Mouse (Mus musculus): ENCODE results near the gene Cpa1. TPM values are rescaled to one million over a fixed set of nuclear protein-coding genes. Genes with fewer than 3 reads are reported as not detected.

The Cpa1 gene
- polyA plus RNA-seq, 1 experiment from 2014 or later = not detected

- Histone ChIP-seq H3K9me3 (no peaks in the 10 kb centered on the region), H3K27me3 (no peaks in the 10 kb centered on the region), H3K9ac (no peak overlapping the region), H3K36me3 (replicated peaks) (no peaks in the 10 kb centered on the region), H3K4me2 (no peak overlapping the region), H3K27ac (peak overlapping the region; percentile 47), H3K4me3 (replicated peaks) (no peak overlapping the region), H3K4me1 (peaks cover 41% of the 10 kb centered on the region)
- peak; percentile 63; the same call in 1 of the 2 replicates for ATAC-seq (ENCODE audit: low FRiP score)
- WGBS = 15% methylated on average over 5 of the region's 5 CpGs
These were observed 27.8 kb upstream of the Cpa1 start for GRCm38 (mm10) chr6:30611212-30611611.

GRCm38 (mm10) chr6:30614251-30614650 is 24.8 kb upstream of the Cpa1 start:
- Histone ChIP-seq H3K9me3 (no peaks in the 10 kb centered on the region), H3K27ac (0 out of 2 replicates have a peak overlapping the region, but pooled peaks have one; percentile 42), H3K4me2 (no peak overlapping the region), H3K4me3 (replicated peaks) (no peak overlapping the region), H3K36me3 (replicated peaks) (no peaks in the 10 kb centered on the region), H3K9ac (no peak overlapping the region), H3K27me3 (no peaks in the 10 kb centered on the region), H3K4me1 (peaks cover 72% of the 10 kb centered on the region)
- WGBS = 64% methylated on average over 6 of the region's 6 CpGs
- no peak for ATAC-seq (ENCODE audit: low FRiP score)

GRCm38 (mm10) chr6:30615741-30616140 is 23.3 kb upstream of the Cpa1 start:
- H3K9me3 ChIP-seq = no peaks in the 10 kb centered on the region
- H3K36me3 ChIP-seq (replicated peaks) = no peaks in the 10 kb centered on the region
- no peak for ATAC-seq (ENCODE audit: low FRiP score)
- WGBS = 11% methylated on average over 4 of the region's 4 CpGs
- H3K27me3 ChIP-seq = no peaks in the 10 kb centered on the region
- H3K9ac ChIP-seq = peak overlapping the region; percentile 25; the same call in 1 of the 2 replicates
- H3K4me3 ChIP-seq (replicated peaks) = no peak overlapping the region
- peak overlapping the region; percentile 93 for H3K27ac ChIP-seq
- H3K4me2 ChIP-seq = peak overlapping the region; percentile 1
- H3K4me1 ChIP-seq = peaks cover 77% of the 10 kb centered on the region

- Histone ChIP-seq H3K27me3 (no peaks in the 10 kb centered on the region), H3K36me3 (replicated peaks) (no peaks in the 10 kb centered on the region), H3K27ac (peak overlapping the region; percentile 93), H3K4me3 (replicated peaks) (no peak overlapping the region), H3K4me1 (peaks cover 74% of the 10 kb centered on the region), H3K9ac (peak overlapping the region; percentile 48; the same call in 1 of the 2 replicates), H3K9me3 (no peaks in the 10 kb centered on the region), H3K4me2 (peak overlapping the region; percentile 57)
- ATAC-seq (ENCODE audit: low FRiP score) = peak; percentile 43; the same call in 1 of the 2 replicates
- WGBS = 3% methylated on average over 8 of the region's 8 CpGs
These were observed 22.5 kb upstream of the Cpa1 start for GRCm38 (mm10) chr6:30616491-30616941.

- Histone ChIP-seq H3K9ac (peak overlapping the region; percentile 48; the same call in 1 of the 2 replicates), H3K4me2 (peak overlapping the region; percentile 57), H3K4me1 (peaks cover 67% of the 10 kb centered on the region), H3K27ac (peak overlapping the region; percentile 93), H3K36me3 (replicated peaks) (no peaks in the 10 kb centered on the region), H3K4me3 (replicated peaks) (peak overlapping the region; percentile 24), H3K27me3 (no peaks in the 10 kb centered on the region), H3K9me3 (no peaks in the 10 kb centered on the region)
- ATAC-seq (ENCODE audit: low FRiP score) = peak; percentile 19
- WGBS = 1% methylated on average over 13 of the region's 13 CpGs
These were observed 21.7 kb upstream of the Cpa1 start for GRCm38 (mm10) chr6:30617020-30617958.

- H3K36me3 ChIP-seq (replicated peaks) = no peaks in the 10 kb centered on the region
- peaks cover 63% of the 10 kb centered on the region for H3K4me1 ChIP-seq
- ATAC-seq (ENCODE audit: low FRiP score) = peak; percentile 92
- 1% methylated on average over 18 of the region's 18 CpGs for WGBS
- no peaks in the 10 kb centered on the region for H3K9me3 ChIP-seq
- H3K27me3 ChIP-seq = no peaks in the 10 kb centered on the region
- H3K4me3 ChIP-seq (replicated peaks) = peak overlapping the region; percentile 24
- peak overlapping the region; percentile 93 for H3K27ac ChIP-seq
- 0 out of 2 replicates have a peak overlapping the region, but pooled peaks have one; percentile 38 for H3K9ac ChIP-seq
- peak overlapping the region; percentile 57 for H3K4me2 ChIP-seq
These were observed 20.9 kb upstream of the Cpa1 start for GRCm38 (mm10) chr6:30617959-30618590.

- peak overlapping the region; percentile 22; the same call in 1 of the 2 replicates for H3K4me2 ChIP-seq
- H3K9me3 ChIP-seq = no peaks in the 10 kb centered on the region
- no peak for ATAC-seq (ENCODE audit: low FRiP score)
- WGBS = 22% methylated on average over 6 of the region's 6 CpGs
- 0 out of 2 replicates have a peak overlapping the region, but pooled peaks have one; percentile 13 for H3K9ac ChIP-seq
- peaks cover 63% of the 10 kb centered on the region for H3K4me1 ChIP-seq
- peak overlapping the region; percentile 93 for H3K27ac ChIP-seq
- H3K27me3 ChIP-seq = no peaks in the 10 kb centered on the region
- no peaks in the 10 kb centered on the region for H3K36me3 ChIP-seq (replicated peaks)
- no peak overlapping the region for H3K4me3 ChIP-seq (replicated peaks)
These were observed 20.3 kb upstream of the Cpa1 start for GRCm38 (mm10) chr6:30618735-30619134.

- ATAC-seq (ENCODE audit: low FRiP score) = no peak
- no peak overlapping the region for H3K4me3 ChIP-seq (replicated peaks)
- no peaks in the 10 kb centered on the region for H3K36me3 ChIP-seq (replicated peaks)
- H3K4me2 ChIP-seq = no peak overlapping the region
- peak overlapping the region; percentile 93 for H3K27ac ChIP-seq
- 64% methylated on average over 5 of the region's 5 CpGs for WGBS
- no peaks in the 10 kb centered on the region for H3K27me3 ChIP-seq
- H3K9ac ChIP-seq = no peak overlapping the region
- no peaks in the 10 kb centered on the region for H3K9me3 ChIP-seq
- H3K4me1 ChIP-seq = peaks cover 56% of the 10 kb centered on the region
These were observed 19.4 kb upstream of the Cpa1 start for GRCm38 (mm10) chr6:30619606-30620005.

- no peaks in the 10 kb centered on the region for H3K9me3 ChIP-seq
- ATAC-seq (ENCODE audit: low FRiP score) = no peak
These were observed 18.4 kb upstream of the Cpa1 start for GRCm38 (mm10) chr6:30620591-30620990.

GRCm38 (mm10) chr6:30620994-30621393 is 18.0 kb upstream of the Cpa1 start:
- Histone ChIP-seq H3K36me3 (replicated peaks) (no peaks in the 10 kb centered on the region), H3K27me3 (no peaks in the 10 kb centered on the region), H3K4me3 (replicated peaks) (no peak overlapping the region), H3K4me1 (peaks cover 44% of the 10 kb centered on the region), H3K9me3 (no peaks in the 10 kb centered on the region), H3K9ac (no peak overlapping the region), H3K4me2 (no peak overlapping the region), H3K27ac (no peak overlapping the region)
- no peak for ATAC-seq (ENCODE audit: low FRiP score)
- 90% methylated on average over 6 of the region's 6 CpGs for WGBS

More at GRCm38 (mm10) chr6:30620591-30620990, 18.4 kb upstream of the Cpa1 start:
- Histone ChIP-seq H3K27ac (peak overlapping the region; percentile 36; the same call in 1 of the 2 replicates), H3K4me3 (replicated peaks) (no peak overlapping the region), H3K4me1 (peaks cover 48% of the 10 kb centered on the region), H3K4me2 (no peak overlapping the region), H3K36me3 (replicated peaks) (no peaks in the 10 kb centered on the region), H3K9ac (no peak overlapping the region), H3K27me3 (no peaks in the 10 kb centered on the region)
- WGBS = 93% methylated on average over 4 of the region's 4 CpGs

- Histone ChIP-seq H3K9me3 (no peaks in the 10 kb centered on the region), H3K4me2 (no peak overlapping the region), H3K27me3 (no peaks in the 10 kb centered on the region), H3K4me3 (replicated peaks) (no peak overlapping the region), H3K4me1 (peaks cover 34% of the 10 kb centered on the region), H3K27ac (no peak overlapping the region), H3K36me3 (replicated peaks) (no peaks in the 10 kb centered on the region), H3K9ac (no peak overlapping the region)
- ATAC-seq (ENCODE audit: low FRiP score) = no peak
- WGBS = 88% methylated on average over 4 of the region's 4 CpGs
These were observed 17.0 kb upstream of the Cpa1 start for GRCm38 (mm10) chr6:30621986-30622389.

- H3K4me2 ChIP-seq = no peak overlapping the region
- H3K4me1 ChIP-seq = peaks cover 14% of the 10 kb centered on the region
- no peaks in the 10 kb centered on the region for H3K27me3 ChIP-seq
- no peak overlapping the region for H3K27ac ChIP-seq
- no peak overlapping the region for H3K4me3 ChIP-seq (replicated peaks)
- no peak overlapping the region for H3K9ac ChIP-seq
- H3K9me3 ChIP-seq = no peaks in the 10 kb centered on the region
- H3K36me3 ChIP-seq (replicated peaks) = no peaks in the 10 kb centered on the region
- 96% methylated on average over 9 of the region's 9 CpGs for WGBS
- ATAC-seq (ENCODE audit: low FRiP score) = no peak
These were observed 14.3 kb upstream of the Cpa1 start for GRCm38 (mm10) chr6:30624763-30625162.

Measured in forebrain, embryonic 12.5 days (tissue).